Mouse (Mus musculus) WW6 (cell line): Measurements from ENCODE around the gene Glycam1.
"Not testable (repeated sequence)": the region's sequence is repeated elsewhere in the genome, so short reads cannot be mapped to it uniquely, and the experiment has no call there.

Experiments used
- DNase-seq: peaks from one replicate; pipeline ENCODE4 v3.0.0-alpha.2; 2013; ENCODE audit warnings: low read depth, low spot score

The Glycam1 gene

GRCm38 (mm10) chr15:103564981-103565380 lies at the start of gene Glycam1:
TSS of gene Glycam1 (minus strand) at chr15:103565081.
- no peak for DNase-seq

- no peak for DNase-seq
Observed at GRCm38 (mm10) chr15:103604481-103604880, 39.6 kb upstream of the Glycam1 start.

GRCm38 (mm10) chr15:103590779-103591178 lies 25.9 kb upstream of the Glycam1 start:
- DNase-seq: no peak

GRCm38 (mm10) chr15:103587752-103588151 lies 22.9 kb upstream of the Glycam1 start:
- DNase-seq: not testable (repeated sequence)

- DNase-seq: no peak
Observed at GRCm38 (mm10) chr15:103585876-103586275, 21.0 kb upstream of the Glycam1 start.

GRCm38 (mm10) chr15:103552096-103552690 lies 12.7 kb downstream of the Glycam1 start:
- DNase-seq: no peak

- DNase-seq: no peak
Observed at GRCm38 (mm10) chr15:103551053-103551452, 13.8 kb downstream of the Glycam1 start.

- DNase-seq: no peak
Observed at GRCm38 (mm10) chr15:103549475-103549874, 15.4 kb downstream of the Glycam1 start.

- DNase-seq: no peak
Observed at GRCm38 (mm10) chr15:103547983-103548382, 16.9 kb downstream of the Glycam1 start.

- no peak for DNase-seq
Observed at GRCm38 (mm10) chr15:103542526-103542925, 22.4 kb downstream of the Glycam1 start.

- no peak for DNase-seq
Observed at GRCm38 (mm10) chr15:103540646-103541045, 24.2 kb downstream of the Glycam1 start.

- DNase-seq: no peak
Observed at GRCm38 (mm10) chr15:103539259-103539658, 25.6 kb downstream of the Glycam1 start.

GRCm38 (mm10) chr15:103537822-103538213 lies 27.1 kb downstream of the Glycam1 start, which contains the start of gene Ppp1r1a:
TSS of gene Ppp1r1a (minus strand) at chr15:103538003.
- no peak for DNase-seq

GRCm38 (mm10) chr15:103537011-103537821 lies 27.7 kb downstream of the Glycam1 start:
- no peak for DNase-seq

- DNase-seq: no peak
Observed at GRCm38 (mm10) chr15:103536456-103536855, 28.4 kb downstream of the Glycam1 start.

GRCm38 (mm10) chr15:103535786-103536185 lies 29.1 kb downstream of the Glycam1 start:
- no peak for DNase-seq

GRCm38 (mm10) chr15:103535030-103535429 lies 29.9 kb downstream of the Glycam1 start:
- DNase-seq: no peak

- DNase-seq: no peak
Observed at GRCm38 (mm10) chr15:103534054-103534620, 30.7 kb downstream of the Glycam1 start.

- DNase-seq: no peak
Observed at GRCm38 (mm10) chr15:103530372-103530771, 34.5 kb downstream of the Glycam1 start.

GRCm38 (mm10) chr15:103523156-103523555 lies 41.7 kb downstream of the Glycam1 start:
- DNase-seq: no peak

- no peak for DNase-seq
Observed at GRCm38 (mm10) chr15:103522458-103523099, 42.3 kb downstream of the Glycam1 start.
